Mouse (Mus musculus): ENCODE measurements around the gene Prnd.

Prnd gene

DNA sequence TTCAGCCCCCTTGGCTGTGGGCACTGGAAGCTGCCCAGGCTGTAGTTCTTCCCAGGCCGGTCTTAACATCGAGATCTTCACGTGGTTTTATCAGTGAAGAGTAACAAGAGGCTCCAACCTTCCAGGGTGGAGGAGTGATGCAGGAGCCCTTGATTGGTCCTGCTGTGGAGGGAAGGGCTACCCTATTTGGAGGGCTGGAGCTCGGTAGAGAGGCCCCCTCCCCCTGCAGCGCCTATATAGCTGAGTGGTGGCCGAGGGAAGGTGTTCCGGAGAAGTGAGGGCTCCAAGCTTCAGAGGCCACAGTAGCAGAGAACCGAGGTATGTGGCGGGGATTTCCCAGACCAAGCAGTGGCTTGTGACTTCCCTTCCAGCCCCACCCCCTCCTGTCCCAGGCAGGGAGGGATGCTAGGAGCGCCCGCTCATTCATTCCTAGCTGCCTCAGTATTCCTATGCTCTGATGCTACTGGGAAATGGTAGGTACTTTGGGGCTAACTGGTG is at the start of gene Prnd:
TSS of gene Prnd (plus strand) at position 264 of the 498 bp plus-strand sequence.
- in situ Hi-C loops (cut with MboI, MseI) = no loop called here

DNA sequence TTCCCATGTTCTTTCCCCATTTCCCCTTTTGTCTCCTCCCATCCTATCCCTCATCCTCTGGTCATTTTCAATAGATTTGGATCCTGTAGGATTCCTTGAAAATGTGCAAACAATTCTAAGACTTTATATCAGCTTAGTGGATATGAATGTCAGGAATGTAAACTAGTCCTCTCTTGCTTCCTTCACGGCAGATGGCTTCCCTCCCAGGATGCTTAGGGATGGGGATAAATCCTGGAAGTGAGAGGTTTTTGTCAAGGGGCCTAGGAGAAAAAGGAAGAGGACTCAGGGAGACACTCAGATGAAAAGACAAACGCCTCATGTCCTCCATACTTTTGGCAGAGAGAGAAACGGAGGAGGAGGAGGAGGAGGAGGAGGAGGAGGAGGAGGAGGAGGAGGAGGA is 48.2 kb upstream of the Prnd start:
- in situ Hi-C loops (cut with MboI, MseI) = loop anchor here (5.0 kb wide), 2 partner anchors 45 kb away; partner anchors contain the start of gene Erv3 (in 1 of the 2)

DNA sequence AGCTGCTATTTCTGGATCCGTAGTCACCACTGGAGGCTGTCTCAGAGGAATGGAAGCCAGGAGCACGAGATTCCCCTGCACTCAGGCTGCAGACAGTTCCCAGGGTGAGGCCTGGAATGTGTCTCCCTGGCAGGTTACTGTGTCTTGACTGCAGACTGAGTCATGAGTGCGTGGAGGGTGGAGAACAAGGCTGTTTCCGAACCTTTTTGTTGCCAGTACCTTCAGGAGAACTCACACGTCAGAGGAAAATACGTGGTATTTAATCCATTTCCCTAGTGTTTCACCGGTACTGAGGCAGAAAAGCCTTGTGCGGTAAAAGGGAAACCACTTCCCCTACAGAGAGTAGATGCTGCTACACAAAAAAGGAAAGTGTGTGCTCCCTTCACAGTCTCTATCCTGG is 47.8 kb upstream of the Prnd start:
- in situ Hi-C loops (cut with MboI, MseI) = loop anchor here (5.0 kb wide), 2 partner anchors 44 to 46 kb away; partner anchors contain the start of gene Erv3 (in 1 of the 2)

DNA sequence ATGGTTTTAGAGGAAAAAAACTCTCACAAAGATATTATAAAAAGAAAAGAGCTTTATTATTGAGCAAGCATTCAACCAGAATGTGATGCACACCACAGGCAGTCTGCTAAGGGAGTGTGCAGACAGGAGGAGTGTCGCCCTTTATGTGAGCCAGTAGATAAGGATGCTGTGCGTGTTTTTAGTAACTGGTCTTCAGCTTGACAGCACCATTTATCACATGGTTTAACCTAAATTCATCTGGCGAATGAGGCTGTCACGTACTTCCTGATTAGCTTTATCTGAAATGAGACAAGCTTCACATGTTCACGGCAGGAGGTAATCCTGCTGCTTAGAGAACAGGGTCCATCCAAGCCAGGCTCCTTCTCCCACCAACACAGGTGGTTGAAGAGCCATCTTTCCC is 45.6 kb upstream of the Prnd start:
- in situ Hi-C loops (cut with MboI, MseI) = no loop called here

DNA sequence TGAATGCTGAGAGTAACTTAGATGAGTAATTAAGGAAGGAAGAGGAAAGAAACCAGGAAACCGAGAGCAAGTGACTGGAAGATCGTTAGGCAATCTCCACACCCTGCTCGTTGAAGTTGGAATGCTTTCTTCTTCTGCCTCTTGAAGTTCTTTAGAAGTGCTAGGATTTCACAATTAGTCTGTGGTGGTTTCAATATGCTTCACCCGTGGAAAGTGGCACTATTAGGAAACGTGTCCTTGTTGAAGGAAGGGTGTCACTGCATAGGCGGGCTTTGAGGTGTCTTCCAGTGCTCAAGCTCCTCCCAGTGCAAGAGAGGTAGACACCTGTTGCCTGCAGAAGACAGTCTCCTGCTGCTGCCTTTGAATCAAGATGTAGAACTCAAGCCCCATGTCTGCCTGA is 44.9 kb upstream of the Prnd start:
- in situ Hi-C loops (cut with MboI, MseI) = no loop called here

DNA sequence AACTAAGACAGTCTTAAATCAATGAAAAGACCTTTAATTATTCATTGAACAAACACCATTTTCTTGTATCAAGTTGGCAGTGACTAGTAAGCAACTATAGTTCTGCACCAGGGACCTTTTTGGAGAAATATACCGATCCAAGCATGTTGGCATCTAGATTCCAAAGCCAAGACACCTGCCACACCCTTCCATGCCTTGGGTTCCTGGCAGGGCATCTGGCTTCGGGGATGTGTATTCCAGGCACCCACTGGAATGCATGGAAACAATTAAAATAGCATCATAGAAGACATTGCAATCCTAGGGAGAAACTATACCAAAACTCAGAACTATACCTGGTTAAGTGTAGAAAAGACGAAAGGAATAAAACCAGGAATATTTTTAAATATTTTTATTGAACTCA is 44.4 kb upstream of the Prnd start:
- in situ Hi-C loops (cut with MboI, MseI) = no loop called here

DNA sequence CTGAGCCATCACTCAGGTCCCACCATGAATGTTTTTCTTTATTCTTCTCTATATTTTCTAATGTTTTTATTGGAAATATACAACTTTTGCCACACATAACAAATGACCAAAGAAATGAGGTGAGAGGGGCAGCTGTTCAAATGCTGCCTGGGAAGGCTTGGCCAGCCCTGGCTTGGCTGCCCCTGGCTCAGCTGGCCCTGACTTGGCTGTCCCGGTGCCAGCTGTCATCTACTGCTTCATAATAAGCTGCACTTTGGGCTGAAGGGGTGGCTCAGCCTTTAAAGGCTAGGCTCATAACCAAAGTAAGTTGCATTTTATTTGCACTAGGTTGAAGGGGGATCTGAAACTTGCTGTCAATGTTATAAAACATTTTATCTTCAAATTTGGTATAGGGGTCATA is 43.8 kb upstream of the Prnd start:
- in situ Hi-C loops (cut with MboI, MseI) = no loop called here

DNA sequence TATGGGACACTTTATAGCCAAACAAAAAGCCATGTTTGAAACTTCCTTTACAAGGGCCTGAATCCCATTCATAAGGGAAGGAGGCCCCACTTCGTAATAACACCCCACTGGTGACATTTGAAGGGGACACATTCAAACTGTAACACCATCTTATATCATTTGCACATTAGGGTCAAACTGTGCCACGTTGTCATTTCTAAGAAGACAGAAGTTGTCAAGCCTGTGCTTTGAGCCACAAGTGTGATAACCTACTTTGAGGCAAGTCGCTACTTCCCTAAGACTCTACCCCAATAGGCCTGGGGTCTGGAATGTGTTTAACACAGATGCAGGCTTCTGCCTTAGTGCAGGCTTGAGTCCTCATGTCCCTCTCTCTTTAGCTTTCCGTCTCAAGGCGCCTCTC is 43.4 kb upstream of the Prnd start:
- in situ Hi-C loops (cut with MboI, MseI) = no loop called here

DNA sequence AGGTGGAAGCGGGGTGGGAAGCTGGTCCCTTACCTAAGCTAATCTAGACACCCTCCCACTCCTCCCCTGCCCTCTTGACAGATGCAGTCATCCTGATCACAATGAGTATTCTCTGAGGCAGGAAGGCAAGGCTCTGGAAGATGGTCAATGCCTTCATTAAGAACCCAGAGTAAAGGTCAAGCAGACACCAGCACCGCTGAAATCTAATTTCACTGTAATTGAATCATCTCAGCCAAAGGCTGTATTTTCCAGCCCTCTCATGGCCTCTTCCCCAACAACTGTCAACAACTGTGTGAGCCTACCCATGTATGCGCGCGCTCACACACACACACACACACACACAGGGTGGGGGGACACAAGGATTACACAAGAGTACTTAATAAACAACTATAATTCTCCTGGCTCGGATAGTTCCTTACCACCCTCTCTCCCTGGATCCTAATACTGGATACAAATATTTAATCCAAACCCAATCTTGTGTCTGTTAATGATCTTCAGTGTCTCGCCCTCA is 42.3 kb upstream of the Prnd start:
- in situ Hi-C loops (cut with MboI, MseI) = no loop called here

DNA sequence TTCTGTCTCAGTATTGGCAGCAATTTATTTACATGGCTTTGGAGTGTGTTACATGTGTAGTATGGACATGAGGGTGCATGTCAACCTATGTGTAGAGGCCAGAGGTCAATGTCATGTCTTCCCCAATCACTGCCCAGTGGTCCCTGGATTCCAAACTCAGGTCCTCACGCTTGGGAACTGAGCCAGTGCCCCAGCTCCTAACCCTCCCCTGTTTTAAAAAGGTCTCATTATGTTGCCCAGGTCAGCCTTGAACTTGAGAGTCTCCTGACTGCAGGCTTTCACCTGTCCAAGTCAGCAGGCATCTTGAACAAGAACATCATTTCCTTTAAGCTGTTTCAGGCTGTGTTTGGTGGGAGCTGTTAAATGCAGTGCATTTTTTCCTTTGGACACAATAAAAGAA is 41.8 kb upstream of the Prnd start:
- in situ Hi-C loops (cut with MboI, MseI) = no loop called here

DNA sequence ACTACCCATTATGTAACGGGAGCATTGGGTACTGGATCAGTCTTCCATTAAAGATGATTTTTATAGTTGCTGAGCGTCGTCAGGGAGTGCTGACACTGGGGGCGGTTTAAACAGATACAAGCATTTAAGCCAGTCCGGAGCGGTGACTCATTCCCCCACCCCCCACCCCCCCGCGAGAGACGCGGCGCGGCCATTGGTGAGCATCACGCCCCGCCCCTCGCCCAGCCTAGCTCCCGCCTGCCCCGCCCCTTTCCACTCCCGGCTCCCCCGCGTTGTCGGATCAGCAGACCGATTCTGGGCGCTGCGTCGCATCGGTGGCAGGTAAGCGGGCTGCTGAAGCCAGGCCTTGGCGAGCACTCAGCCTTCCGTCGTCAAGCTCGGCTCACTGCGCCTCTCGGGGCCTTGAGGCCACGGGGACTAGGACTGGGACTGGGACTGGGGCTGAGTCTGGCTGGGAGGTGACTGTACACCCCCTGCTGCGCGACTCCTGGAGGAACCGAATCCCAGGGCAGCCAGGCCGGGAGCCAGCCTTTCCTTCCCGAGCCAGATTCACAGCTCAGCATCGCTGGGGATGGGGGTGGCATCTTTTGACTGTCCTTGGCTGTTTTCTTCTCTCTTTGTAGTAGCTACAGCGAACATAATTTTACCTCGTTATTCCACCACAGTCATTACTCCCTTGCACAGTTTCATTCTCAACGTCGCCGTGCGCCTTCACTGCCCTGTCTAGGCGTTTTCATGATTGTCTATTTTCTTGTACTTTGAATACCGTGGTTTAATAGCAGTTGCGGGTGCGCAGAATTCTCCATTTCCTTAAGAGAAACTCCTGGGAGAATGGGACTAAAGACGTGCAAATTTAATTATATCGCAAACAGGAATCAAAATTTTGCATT is 40.7 kb upstream of the Prnd start, which contains the start of the genes Prnp and Prn:
TSS of gene Prnp (plus strand) at position 246 of the 890 bp plus-strand sequence.
TSS of gene Prn (plus strand) at position 275 of the 890 bp plus-strand sequence.
- in situ Hi-C loops (cut with MboI, MseI) = no loop called here

DNA sequence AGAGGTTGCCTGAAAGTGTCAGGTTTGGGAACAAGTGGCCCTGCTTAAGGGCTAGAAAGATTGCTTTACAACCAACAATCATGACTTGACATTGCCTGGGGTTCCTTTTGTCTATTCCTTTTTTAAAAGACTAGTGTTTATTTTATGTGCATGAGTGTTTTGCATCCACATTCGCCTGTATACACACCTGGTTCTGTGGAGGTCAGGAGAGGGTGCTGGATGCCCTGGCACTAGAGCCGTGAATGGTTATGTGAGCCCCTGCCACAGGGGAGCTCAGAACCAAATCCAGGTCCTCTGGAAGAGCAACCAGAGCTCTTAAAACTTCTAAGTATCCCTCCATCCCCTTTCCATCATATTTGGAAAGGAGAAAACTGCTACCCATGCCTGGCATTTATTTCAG is 39.8 kb upstream of the Prnd start:
- in situ Hi-C loops (cut with MboI, MseI) = no loop called here

DNA sequence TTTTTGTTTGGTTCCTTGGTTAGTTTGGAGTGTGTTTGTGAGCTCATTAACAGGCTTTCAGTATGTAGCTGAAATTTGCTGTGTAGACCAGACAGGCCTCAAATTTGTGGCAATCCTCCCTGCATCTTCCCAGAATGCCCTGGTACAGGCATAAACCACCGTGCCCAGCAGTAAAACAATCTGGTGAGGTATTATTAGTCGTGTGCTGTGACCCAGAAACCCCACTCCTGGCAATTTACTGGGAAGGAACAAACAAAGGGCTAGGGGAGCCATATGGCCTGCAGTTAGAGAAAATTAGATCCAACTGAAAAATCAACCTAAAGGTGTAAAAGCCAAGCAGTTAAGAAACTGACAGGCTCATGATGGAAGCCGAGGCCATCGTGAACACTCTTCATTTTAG is 39.3 kb upstream of the Prnd start:
- in situ Hi-C loops (cut with MboI, MseI) = no loop called here

DNA sequence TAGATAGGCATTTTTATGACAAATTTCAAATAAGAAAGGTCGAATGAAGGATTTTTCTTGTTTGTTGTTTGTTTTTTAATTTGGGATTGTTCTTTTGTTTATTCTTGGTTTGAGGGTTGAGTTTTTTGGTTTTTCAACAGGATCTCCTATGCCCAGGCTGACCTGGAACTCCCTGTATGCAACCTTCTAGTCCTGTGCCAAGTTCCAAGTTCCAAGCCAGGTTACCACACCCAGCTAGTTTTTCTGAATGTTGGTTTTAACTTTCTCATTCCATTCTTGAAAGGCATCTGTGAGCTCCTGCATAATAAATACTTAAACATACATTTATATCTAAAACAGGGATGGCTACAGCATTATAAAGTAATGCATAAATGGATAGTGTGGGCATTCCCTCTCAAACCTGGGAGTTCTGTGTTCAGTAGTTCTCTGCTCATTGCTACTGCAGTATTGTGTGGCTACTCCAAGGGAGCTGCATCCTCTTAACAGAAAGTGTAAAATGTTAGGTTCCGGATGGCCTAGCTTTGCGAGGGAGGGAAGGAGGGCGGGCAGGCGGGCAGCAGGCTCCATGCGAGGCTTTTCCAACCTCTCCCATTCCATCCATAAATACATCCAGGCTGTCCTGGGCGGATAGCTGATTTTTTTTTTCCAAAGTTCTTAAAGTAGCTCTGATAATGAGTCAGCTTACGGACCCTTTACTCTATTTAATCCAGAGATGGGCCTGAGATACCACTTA is 38.0 kb upstream of the Prnd start:
- in situ Hi-C loops (cut with MboI, MseI) = no loop called here

DNA sequence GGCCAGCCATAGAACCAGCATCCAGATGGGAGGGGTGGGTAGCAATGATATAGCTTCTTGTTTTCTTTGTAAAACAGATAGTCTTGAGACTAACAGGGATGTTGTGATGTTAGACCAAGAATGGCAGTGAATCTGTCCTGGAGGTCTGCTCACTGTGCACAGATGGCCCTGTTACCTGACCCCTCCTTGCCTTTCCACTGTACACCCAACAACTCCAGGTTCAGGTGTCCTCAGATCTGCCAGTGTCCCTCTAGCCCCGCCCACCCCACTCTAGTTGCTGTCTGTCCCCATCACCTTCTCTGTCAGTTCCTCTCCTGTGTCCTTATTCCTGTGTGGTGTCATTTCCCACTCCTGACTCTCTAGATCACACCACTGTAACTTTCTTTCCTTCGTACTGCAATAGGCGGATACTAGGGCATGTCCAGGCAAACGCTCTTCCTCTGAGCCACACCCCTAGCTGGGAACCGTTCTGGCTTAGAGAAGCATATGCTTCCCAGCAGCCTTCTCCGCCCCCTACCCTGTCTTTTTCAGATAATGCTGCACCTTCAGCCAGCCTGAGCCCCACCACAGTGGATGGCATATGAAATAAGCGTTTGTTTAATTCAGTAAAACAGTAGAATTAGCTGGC is 18.3 kb upstream of the Prnd start:
- in situ Hi-C loops (cut with MboI, MseI) = no loop called here

DNA sequence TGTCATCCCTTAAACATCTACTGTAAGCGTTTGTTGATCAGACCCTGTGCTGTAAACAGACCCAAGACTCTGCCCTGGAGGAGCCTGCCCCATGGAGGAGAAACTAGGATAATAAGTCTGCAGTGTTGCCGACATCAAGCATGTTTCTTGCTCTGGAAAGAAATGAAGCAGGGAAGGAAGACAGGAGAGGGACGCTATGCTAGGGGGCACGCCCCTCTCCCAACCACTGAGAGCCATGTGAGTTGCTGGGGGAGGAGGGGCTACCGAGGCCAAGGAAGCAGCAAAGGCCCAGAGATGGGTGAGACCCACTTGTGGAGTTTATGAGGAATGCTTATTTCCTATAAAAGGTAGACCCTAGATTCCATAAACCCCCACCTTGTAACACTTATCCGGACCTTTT is 17.6 kb upstream of the Prnd start:
- in situ Hi-C loops (cut with MboI, MseI) = no loop called here

DNA sequence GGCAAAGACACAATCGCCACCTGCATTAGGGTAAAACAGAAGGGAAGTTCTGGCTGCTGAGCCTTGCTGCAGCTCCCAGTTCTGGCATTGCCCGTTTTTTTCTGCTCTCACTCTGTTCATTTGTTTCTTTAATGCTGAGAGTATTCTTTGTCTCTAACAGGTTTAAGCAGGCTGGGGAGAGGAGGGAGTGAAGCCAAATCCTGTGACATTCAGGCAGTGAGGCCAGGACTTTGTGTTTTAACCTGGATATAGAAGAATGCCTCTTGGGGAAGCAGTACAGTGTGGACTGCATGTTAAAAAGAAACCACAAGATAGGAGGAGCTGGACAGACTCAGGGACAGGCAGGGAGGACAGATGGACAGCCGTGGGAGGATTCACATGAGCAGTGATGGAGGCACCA is 17.1 kb upstream of the Prnd start:
- in situ Hi-C loops (cut with MboI, MseI) = no loop called here

DNA sequence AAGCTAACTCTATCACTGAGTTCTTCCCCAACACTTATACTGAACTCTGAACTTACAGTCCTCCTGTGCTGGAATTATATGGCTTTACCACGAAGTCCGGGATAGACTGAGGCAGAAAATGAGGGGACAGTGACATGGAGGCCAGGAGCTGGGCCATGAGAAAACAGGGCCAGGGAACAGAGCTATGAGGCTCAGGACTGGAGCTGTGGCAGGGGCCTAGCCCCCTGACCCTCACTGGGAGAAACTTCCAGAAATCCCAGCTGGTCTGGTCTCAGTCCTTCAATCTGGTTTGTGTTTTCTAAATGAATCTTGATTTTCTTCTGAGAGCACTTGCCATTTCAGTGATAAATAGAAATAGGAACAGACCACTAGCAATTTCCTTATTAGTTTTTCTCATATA is 16.4 kb upstream of the Prnd start:
- in situ Hi-C loops (cut with MboI, MseI) = no loop called here

DNA sequence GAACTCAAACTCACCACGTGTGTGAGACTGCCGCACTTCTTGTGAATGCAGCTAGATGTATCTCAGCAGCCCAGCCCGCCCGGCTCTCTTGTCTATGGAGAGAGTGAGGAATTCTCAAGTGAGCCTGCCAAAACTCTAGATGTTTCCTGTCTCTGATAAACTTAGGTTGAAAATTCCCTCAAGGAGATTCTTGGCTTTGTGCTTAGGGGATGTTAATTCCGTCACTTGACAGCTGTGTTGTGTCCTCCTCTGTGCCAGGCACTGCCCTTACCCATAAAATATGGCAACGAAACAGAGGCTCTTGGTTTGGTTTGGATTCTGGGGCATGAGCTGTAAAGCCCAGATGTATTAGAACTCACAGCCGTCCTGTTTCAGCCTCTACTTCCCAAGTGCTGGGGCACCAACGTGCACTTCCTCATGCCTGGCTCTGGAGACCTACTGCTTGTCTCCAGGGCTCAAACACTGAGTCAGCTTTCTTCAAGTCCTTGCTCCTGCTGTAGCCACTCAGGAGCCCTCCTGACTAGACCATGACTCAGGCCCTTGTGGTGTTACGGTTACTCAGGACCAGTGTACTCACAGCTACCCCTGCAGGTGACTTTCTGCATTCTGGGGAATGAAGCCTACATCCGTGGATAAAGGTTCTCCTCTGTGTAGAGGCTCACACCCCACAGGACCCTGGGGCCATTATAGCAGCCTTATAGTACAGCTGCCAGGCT is 15.1 kb upstream of the Prnd start:
- in situ Hi-C loops (cut with MboI, MseI) = loop anchor here (5.0 kb wide), 3 partner anchors 108 to 378 kb away; no protein-coding TSS in a partner anchor

DNA sequence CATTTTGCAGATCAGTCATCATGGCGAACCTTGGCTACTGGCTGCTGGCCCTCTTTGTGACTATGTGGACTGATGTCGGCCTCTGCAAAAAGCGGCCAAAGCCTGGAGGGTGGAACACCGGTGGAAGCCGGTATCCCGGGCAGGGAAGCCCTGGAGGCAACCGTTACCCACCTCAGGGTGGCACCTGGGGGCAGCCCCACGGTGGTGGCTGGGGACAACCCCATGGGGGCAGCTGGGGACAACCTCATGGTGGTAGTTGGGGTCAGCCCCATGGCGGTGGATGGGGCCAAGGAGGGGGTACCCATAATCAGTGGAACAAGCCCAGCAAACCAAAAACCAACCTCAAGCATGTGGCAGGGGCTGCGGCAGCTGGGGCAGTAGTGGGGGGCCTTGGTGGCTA is 14.3 kb upstream of the Prnd start:
- in situ Hi-C loops (cut with MboI, MseI) = loop anchor here (5.0 kb wide), 3 partner anchors 109 to 379 kb away; no protein-coding TSS in a partner anchor

Measured in T-helper 17 cell (primary cell).